Mouse (Mus musculus): ENCODE data around the gene Col6a4.

Col6a4 gene

GRCm38 (mm10) chr9:105949755-105950154 lies 146.8 kb downstream of the Col6a4 start:
- no peak for DNase-seq

GRCm38 (mm10) chr9:105947577-105947976 lies 149.0 kb downstream of the Col6a4 start:
- no peak for DNase-seq
